Mouse (Mus musculus): ENCODE measurements around the gene Hmgb1. TPM values are rescaled to one million over a fixed set of nuclear protein-coding genes. Genes with fewer than 3 reads are reported as not detected.
A peak's percentile ranks its signal among the peaks of the same experiment; 100 is the strongest.

Gene Hmgb1
- polyA plus RNA-seq, 1 experiment from 2014 or later: 1,278 TPM

DNA sequence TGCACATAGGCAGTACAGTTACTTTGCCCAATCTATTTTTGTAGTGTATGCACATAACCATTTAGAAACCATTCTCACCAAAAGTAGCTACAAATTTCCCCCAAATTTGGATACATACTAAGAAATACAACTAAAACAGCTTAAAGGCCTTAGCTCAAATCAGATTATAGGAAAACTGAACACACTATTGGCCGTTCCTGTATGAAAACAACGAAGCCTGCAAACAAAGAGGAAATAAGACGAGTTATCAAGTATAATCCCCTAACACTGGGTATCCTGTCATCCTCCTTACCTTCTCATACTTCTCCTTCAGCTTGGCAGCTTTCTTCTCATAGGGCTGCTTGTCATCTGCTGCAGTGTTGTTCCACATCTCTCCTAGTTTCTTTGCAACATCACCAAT lies 134.9 kb downstream of the Hmgb1 start:
- Histone ChIP-seq H3K9ac (ENCODE audit: low read depth, low read length) (no peak overlapping the region), H3K27me3 (replicated peaks; ENCODE audit: control insufficient read depth, insufficient read depth, low read length) (no peaks in the 10 kb centered on the region), H3K9me3 (ENCODE audit: control insufficient read depth, low read length) (no peaks in the 10 kb centered on the region), H3K36me3 (ENCODE audit: control insufficient read depth, insufficient read depth, low read length) (peaks cover 19% of the 10 kb centered on the region), H3K4me2 (no peak overlapping the region), H3K4me1 (replicated peaks; ENCODE audit: control insufficient read depth, insufficient read depth, low read length) (peaks cover 11% of the 10 kb centered on the region), H3K27ac (ENCODE audit: low read depth, low read length) (no peak overlapping the region), H3K4me3 (ENCODE audit: low read depth, low read length) (no peak overlapping the region)
- DNase-seq (ENCODE audit: low spot score) (no peak), ATAC-seq (replicated peaks; ENCODE audit: low FRiP score) (no peak)
- 76% methylated on average over 3 of the region's 3 CpGs for WGBS

- no peak overlapping the region for H3K4me3 ChIP-seq (ENCODE audit: low read depth, low read length)
- no peak for DNase-seq (ENCODE audit: low spot score)
- ATAC-seq (replicated peaks; ENCODE audit: low FRiP score): no peak
- H3K36me3 ChIP-seq (ENCODE audit: control insufficient read depth, insufficient read depth, low read length): peaks cover 19% of the 10 kb centered on the region
- 91% methylated on average over 1 of the region's 1 CpGs for WGBS
- H3K9me3 ChIP-seq (ENCODE audit: control insufficient read depth, low read length): no peaks in the 10 kb centered on the region
- no peak overlapping the region for H3K27ac ChIP-seq (ENCODE audit: low read depth, low read length)
- H3K4me1 ChIP-seq (replicated peaks; ENCODE audit: control insufficient read depth, insufficient read depth, low read length): peaks cover 10% of the 10 kb centered on the region
- no peak overlapping the region for H3K9ac ChIP-seq (ENCODE audit: low read depth, low read length)
- no peak overlapping the region for H3K4me2 ChIP-seq
- H3K27me3 ChIP-seq (replicated peaks; ENCODE audit: control insufficient read depth, insufficient read depth, low read length): no peaks in the 10 kb centered on the region
Measured at GRCm38 (mm10) chr5:149048961-149049360, 135.3 kb downstream of the Hmgb1 start.

DNA sequence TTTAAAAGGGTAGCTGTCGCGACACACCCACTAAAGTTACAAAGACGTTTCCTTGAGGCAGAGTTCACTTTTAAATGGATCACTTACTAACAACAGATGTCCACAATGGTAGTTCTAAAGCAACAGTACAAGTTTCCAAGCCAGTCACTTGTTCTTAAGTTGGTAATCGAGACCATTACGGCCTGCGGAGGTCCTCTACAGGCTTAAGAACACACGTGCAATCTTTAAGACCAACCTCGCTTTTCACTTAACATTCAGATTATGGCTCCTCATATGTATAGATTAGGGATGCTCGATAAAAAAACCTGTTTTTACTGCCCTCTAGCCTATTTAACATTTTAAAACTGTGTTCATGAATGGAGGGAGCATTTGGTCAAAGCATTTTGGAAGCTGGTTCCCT lies 137.6 kb downstream of the Hmgb1 start:
- H3K4me3 ChIP-seq (ENCODE audit: low read depth, low read length): no peak overlapping the region
- no peaks in the 10 kb centered on the region for H3K27me3 ChIP-seq (replicated peaks; ENCODE audit: control insufficient read depth, insufficient read depth, low read length)
- H3K36me3 ChIP-seq (ENCODE audit: control insufficient read depth, insufficient read depth, low read length): peaks cover 19% of the 10 kb centered on the region
- no peak overlapping the region for H3K4me2 ChIP-seq
- H3K9ac ChIP-seq (ENCODE audit: low read depth, low read length): no peak overlapping the region
- H3K4me1 ChIP-seq (replicated peaks; ENCODE audit: control insufficient read depth, insufficient read depth, low read length): peaks cover 6% of the 10 kb centered on the region
- no peaks in the 10 kb centered on the region for H3K9me3 ChIP-seq (ENCODE audit: control insufficient read depth, low read length)
- DNase-seq (ENCODE audit: low spot score) (no peak), ATAC-seq (replicated peaks; ENCODE audit: low FRiP score) (no peak)
- no peak overlapping the region for H3K27ac ChIP-seq (ENCODE audit: low read depth, low read length)
- WGBS: 85% methylated on average over 9 of the region's 9 CpGs

DNA sequence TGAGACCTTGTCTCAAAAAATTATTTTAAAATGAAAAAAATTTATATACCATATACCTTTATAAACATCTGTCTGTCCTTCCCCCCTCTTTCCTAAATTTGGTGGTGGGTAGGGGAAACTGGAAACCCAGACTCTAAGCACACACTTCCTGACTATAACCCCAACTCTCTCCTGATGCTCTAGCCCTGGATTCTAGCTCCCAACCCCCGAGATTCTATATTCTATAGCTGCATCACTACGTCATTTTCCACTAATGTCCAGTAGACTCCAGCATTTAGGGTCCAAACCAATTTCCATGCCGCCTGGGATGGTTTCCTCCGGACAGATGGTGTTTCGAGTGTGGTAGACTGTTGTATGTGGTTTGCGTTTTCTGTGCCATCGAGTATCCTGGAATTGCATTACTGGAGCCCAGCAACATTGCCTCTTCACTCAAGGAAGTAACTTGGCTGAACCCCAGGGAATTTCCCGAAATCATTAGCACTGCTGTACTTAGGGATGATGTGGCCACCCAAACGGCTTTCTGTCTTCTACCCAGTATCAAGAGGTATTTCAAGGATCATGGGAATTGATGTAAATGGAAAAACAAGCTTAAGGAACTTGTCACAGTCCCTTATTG lies 138.7 kb downstream of the Hmgb1 start:
- Histone ChIP-seq H3K9me3 (ENCODE audit: control insufficient read depth, low read length) (no peaks in the 10 kb centered on the region), H3K4me2 (no peak overlapping the region), H3K9ac (ENCODE audit: low read depth, low read length) (no peak overlapping the region), H3K27me3 (replicated peaks; ENCODE audit: control insufficient read depth, insufficient read depth, low read length) (no peaks in the 10 kb centered on the region), H3K36me3 (ENCODE audit: control insufficient read depth, insufficient read depth, low read length) (peaks cover 19% of the 10 kb centered on the region), H3K27ac (ENCODE audit: low read depth, low read length) (no peak overlapping the region), H3K4me1 (replicated peaks; ENCODE audit: control insufficient read depth, insufficient read depth, low read length) (peaks cover 6% of the 10 kb centered on the region), H3K4me3 (ENCODE audit: low read depth, low read length) (no peak overlapping the region)
- ATAC-seq (replicated peaks; ENCODE audit: low FRiP score) (no peak), DNase-seq (ENCODE audit: low spot score) (no peak)
- WGBS: 86% methylated on average over 9 of the region's 9 CpGs

- DNase-seq (ENCODE audit: low spot score) (no peak), ATAC-seq (replicated peaks; ENCODE audit: low FRiP score) (0 out of 2 replicates have a peak, but pooled peaks have one; percentile 6)
- Histone ChIP-seq H3K9me3 (ENCODE audit: control insufficient read depth, low read length) (0 out of 2 replicates have a peak, but pooled peaks cover 2% of the 10 kb centered on the region), H3K36me3 (ENCODE audit: control insufficient read depth, insufficient read depth, low read length) (peaks cover 19% of the 10 kb centered on the region), H3K9ac (ENCODE audit: low read depth, low read length) (no peak overlapping the region), H3K4me1 (replicated peaks; ENCODE audit: control insufficient read depth, insufficient read depth, low read length) (peaks cover 1% of the 10 kb centered on the region; the same call in 1 of the 2 replicates), H3K4me2 (no peak overlapping the region), H3K27me3 (replicated peaks; ENCODE audit: control insufficient read depth, insufficient read depth, low read length) (no peaks in the 10 kb centered on the region), H3K27ac (ENCODE audit: low read depth, low read length) (no peak overlapping the region), H3K4me3 (ENCODE audit: low read depth, low read length) (no peak overlapping the region)
- WGBS: 80% methylated on average over 7 of the region's 7 CpGs
Measured at GRCm38 (mm10) chr5:149045054-149045453, 139.2 kb downstream of the Hmgb1 start.

DNA sequence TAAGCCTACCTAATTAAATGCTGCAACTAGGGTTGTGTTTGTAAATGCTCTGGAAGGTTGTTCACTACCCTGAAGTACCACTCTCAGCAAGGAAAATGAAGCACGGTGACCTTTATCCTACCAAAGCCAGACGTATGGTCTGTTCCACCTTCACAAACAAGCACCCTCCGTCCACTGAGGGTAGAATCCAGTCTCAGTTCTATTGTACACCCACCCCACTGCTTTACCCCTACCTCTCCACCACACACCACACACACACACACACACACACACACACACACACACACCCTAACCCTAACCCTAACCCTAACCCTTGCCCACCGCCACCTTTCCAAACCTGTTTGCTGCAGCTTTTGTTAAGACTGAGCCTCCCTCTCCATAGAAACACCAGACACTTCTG lies 140.2 kb downstream of the Hmgb1 start:
- Histone ChIP-seq H3K4me1 (replicated peaks; ENCODE audit: control insufficient read depth, insufficient read depth, low read length) (no peaks in the 10 kb centered on the region), H3K9me3 (ENCODE audit: control insufficient read depth, low read length) (0 out of 2 replicates have a peak, but pooled peaks cover 4% of the 10 kb centered on the region), H3K4me2 (no peak overlapping the region), H3K9ac (ENCODE audit: low read depth, low read length) (no peak overlapping the region), H3K27me3 (replicated peaks; ENCODE audit: control insufficient read depth, insufficient read depth, low read length) (no peaks in the 10 kb centered on the region), H3K4me3 (ENCODE audit: low read depth, low read length) (no peak overlapping the region), H3K36me3 (ENCODE audit: control insufficient read depth, insufficient read depth, low read length) (peaks cover 18% of the 10 kb centered on the region), H3K27ac (ENCODE audit: low read depth, low read length) (no peak overlapping the region)
- ATAC-seq (replicated peaks; ENCODE audit: low FRiP score) (0 out of 2 replicates have a peak, but pooled peaks have one; percentile 6), DNase-seq (ENCODE audit: low spot score) (no peak)
- 79% methylated on average over 4 of the region's 4 CpGs for WGBS

GRCm38 (mm10) chr5:149043240-149043639 lies 141.0 kb downstream of the Hmgb1 start:
- peaks cover 14% of the 10 kb centered on the region for H3K36me3 ChIP-seq (ENCODE audit: control insufficient read depth, insufficient read depth, low read length)
- H3K9ac ChIP-seq (ENCODE audit: low read depth, low read length): no peak overlapping the region
- no peaks in the 10 kb centered on the region for H3K4me1 ChIP-seq (replicated peaks; ENCODE audit: control insufficient read depth, insufficient read depth, low read length)
- H3K4me3 ChIP-seq (ENCODE audit: low read depth, low read length): no peak overlapping the region
- no peak overlapping the region for H3K4me2 ChIP-seq
- H3K9me3 ChIP-seq (ENCODE audit: control insufficient read depth, low read length): 0 out of 2 replicates have a peak, but pooled peaks cover 4% of the 10 kb centered on the region
- WGBS: 81% methylated on average over 6 of the region's 6 CpGs
- ATAC-seq (replicated peaks; ENCODE audit: low FRiP score) (no peak), DNase-seq (ENCODE audit: low spot score) (no peak)
- H3K27ac ChIP-seq (ENCODE audit: low read depth, low read length): no peak overlapping the region
- no peaks in the 10 kb centered on the region for H3K27me3 ChIP-seq (replicated peaks; ENCODE audit: control insufficient read depth, insufficient read depth, low read length)

GRCm38 (mm10) chr5:149039825-149040224 lies 144.5 kb downstream of the Hmgb1 start:
- Histone ChIP-seq H3K4me1 (replicated peaks; ENCODE audit: control insufficient read depth, insufficient read depth, low read length) (no peaks in the 10 kb centered on the region), H3K36me3 (ENCODE audit: control insufficient read depth, insufficient read depth, low read length) (no peaks in the 10 kb centered on the region; the same call in 1 of the 2 replicates), H3K27me3 (replicated peaks; ENCODE audit: control insufficient read depth, insufficient read depth, low read length) (no peaks in the 10 kb centered on the region), H3K4me2 (no peak overlapping the region), H3K9me3 (ENCODE audit: control insufficient read depth, low read length) (peaks cover 9% of the 10 kb centered on the region; the same call in 1 of the 2 replicates), H3K9ac (ENCODE audit: low read depth, low read length) (no peak overlapping the region), H3K27ac (ENCODE audit: low read depth, low read length) (no peak overlapping the region), H3K4me3 (ENCODE audit: low read depth, low read length) (no peak overlapping the region)
- WGBS: 88% methylated on average over 5 of the region's 5 CpGs
- DNase-seq (ENCODE audit: low spot score): no peak
- ATAC-seq (replicated peaks; ENCODE audit: low FRiP score): no peak

DNA sequence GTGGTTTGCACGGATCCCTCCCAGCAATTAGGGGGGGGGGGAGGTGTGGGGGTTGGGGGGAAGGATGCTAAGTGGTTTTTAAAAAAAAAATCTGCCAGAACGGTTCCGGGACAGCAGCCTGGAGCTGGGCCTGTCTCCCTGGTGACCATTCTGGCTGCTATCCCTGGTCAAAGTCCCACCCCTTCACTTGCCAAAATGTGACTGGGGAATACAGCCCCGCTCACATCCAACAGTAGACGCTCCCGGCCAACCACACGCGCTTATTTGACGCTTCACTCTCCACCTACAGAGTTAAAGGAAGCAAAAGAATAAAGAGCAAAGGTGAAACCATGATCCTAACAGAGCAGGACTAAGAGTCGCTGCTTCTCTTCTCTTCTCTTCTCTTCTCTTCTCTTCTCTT lies 146.6 kb downstream of the Hmgb1 start:
- H3K9me3 ChIP-seq (ENCODE audit: control insufficient read depth, low read length): peaks cover 9% of the 10 kb centered on the region; the same call in 1 of the 2 replicates
- H3K36me3 ChIP-seq (ENCODE audit: control insufficient read depth, insufficient read depth, low read length): no peaks in the 10 kb centered on the region
- H3K4me2 ChIP-seq: no peak overlapping the region
- no peaks in the 10 kb centered on the region for H3K27me3 ChIP-seq (replicated peaks; ENCODE audit: control insufficient read depth, insufficient read depth, low read length)
- no peaks in the 10 kb centered on the region for H3K4me1 ChIP-seq (replicated peaks; ENCODE audit: control insufficient read depth, insufficient read depth, low read length)
- no peak overlapping the region for H3K9ac ChIP-seq (ENCODE audit: low read depth, low read length)
- 35% methylated on average over 10 of the region's 10 CpGs for WGBS
- H3K4me3 ChIP-seq (ENCODE audit: low read depth, low read length): no peak overlapping the region
- ATAC-seq (replicated peaks; ENCODE audit: low FRiP score): no peak
- no peak for DNase-seq (ENCODE audit: low spot score)
- H3K27ac ChIP-seq (ENCODE audit: low read depth, low read length): no peak overlapping the region
